Mouse (Mus musculus) MEL (cell line): ENCODE data around the gene Aco2.

ENCODE experiments used
- BHLHE40 ChIP-seq: IDR thresholded peaks from 2 replicates; pipeline ENCODE4 v1.6.1; 2012; ENCODE audit warnings: low read depth, mild to moderate bottlenecking, inconsistent platforms, low read length, improper control_type of control experiment, borderline replicate concordance
- CTCF ChIP-seq, 3 experiments: IDR thresholded peaks in 2 of 3; conservative IDR thresholded peaks in 1 of 3; 2 replicates each; pipeline ENCODE4 v1.5.1; 2011 to 2012; ENCODE audit warnings: low read length in 3 of 3, low read depth in 2 of 3, mild to moderate bottlenecking in 2 of 3, improper control_type of control experiment in 1 of 3, inconsistent platforms in 1 of 3, mixed read lengths in 1 of 3, moderate library complexity in 1 of 3; ENCODE audit not compliant: control insufficient read depth in 1 of 3, insufficient read depth in 1 of 3, poor library complexity in 1 of 3, severe bottlenecking in 1 of 3
- ELF1 ChIP-seq: IDR thresholded peaks from 2 replicates; pipeline ENCODE4 v1.6.1; 2014; ENCODE audit warnings: low read depth, mild to moderate bottlenecking, inconsistent platforms, low read length, improper control_type of control experiment, moderate library complexity
- EP300 ChIP-seq, 2 experiments: IDR thresholded peaks; 2 replicates each; pipeline ENCODE4 v1.6.1; 2011; ENCODE audit warnings: improper control_type of control experiment in 2 of 2, low read length in 2 of 2, low read depth in 1 of 2, mild to moderate bottlenecking in 1 of 2
- JUND ChIP-seq: IDR thresholded peaks from 2 replicates; pipeline ENCODE4 v1.6.1; 2011; ENCODE audit warnings: low read depth, mild to moderate bottlenecking, improper control_type of control experiment, low read length
- MAX ChIP-seq: IDR thresholded peaks from 2 replicates; pipeline ENCODE4 v1.6.1; 2011; ENCODE audit warnings: low read length, improper control_type of control experiment
- MYC ChIP-seq: IDR thresholded peaks from 2 replicates; pipeline ENCODE4 v1.6.1; 2011; ENCODE audit warnings: low read depth, mild to moderate bottlenecking, low read length, improper control_type of control experiment, moderate library complexity
- NRF1 ChIP-seq: IDR thresholded peaks from 2 replicates; pipeline ENCODE4 v1.6.1; 2014; ENCODE audit warnings: low read depth, mild to moderate bottlenecking, inconsistent platforms, low read length, improper control_type of control experiment, moderate library complexity; ENCODE audit not compliant: poor library complexity, insufficient read depth, severe bottlenecking
- POLR2A ChIP-seq, 2 experiments: IDR thresholded peaks; 2 replicates each; pipeline ENCODE4 v1.6.1; 2011 to 2012; ENCODE audit warnings: low read length in 2 of 2, mild to moderate bottlenecking in 2 of 2, control low read depth in 1 of 2, improper control_type of control experiment in 1 of 2, low read depth in 1 of 2, moderate library complexity in 1 of 2; ENCODE audit not compliant: control insufficient read depth in 1 of 2, insufficient read depth in 1 of 2, poor library complexity in 1 of 2
- POLR2AphosphoS2 ChIP-seq: IDR thresholded peaks from 2 replicates; pipeline ENCODE4 v1.6.1; 2011; ENCODE audit warnings: low read length, improper control_type of control experiment
- SIN3A ChIP-seq: IDR thresholded peaks from 2 replicates; pipeline ENCODE4 v1.6.1; 2012; ENCODE audit warnings: low read length, improper control_type of control experiment, inconsistent platforms
- TAL1 ChIP-seq: IDR thresholded peaks from 2 replicates; pipeline ENCODE4 v1.6.1; 2012; ENCODE audit warnings: mild to moderate bottlenecking, inconsistent platforms, low read length, moderate library complexity, mixed read lengths

- TF ChIP-seq POLR2A (IDR thresholded peaks at IDR 0.05; ENCODE audit: control insufficient read depth in 1 of 2, insufficient read depth in 1 of 2, low read depth in 1 of 2, low read length in 2 of 2, poor library complexity in 1 of 2) (no peak), CTCF (IDR thresholded peaks at IDR 0.05 in 2 of 3, conservative IDR thresholded peaks at IDR 0.05 in 1 of 3; ENCODE audit: control insufficient read depth in 1 of 3, insufficient read depth in 1 of 3, low read depth in 2 of 3, low read length in 3 of 3, poor library complexity in 1 of 3, severe bottlenecking in 1 of 3) (no peak), EP300 (IDR thresholded peaks at IDR 0.05; ENCODE audit: low read depth in 1 of 2, low read length in 2 of 2) (no peak), MYC (no peak), BHLHE40 (no peak), POLR2AphosphoS2 (no peak), MAX (no peak), TAL1 (no peak), JUND (no peak), ELF1 (no peak), SIN3A (no peak), NRF1 (no peak)
Observed at GRCm38 (mm10) chr15:81842275-81842674, 29.8 kb upstream of the Aco2 start.
